ENCODE assay signal across 7 mouse cellular contexts in genomic region chr17:79356071-79356601, GRCm38 (mm10). TPM values are rescaled to one million over a fixed set of nuclear protein-coding genes. Genes with fewer than 3 reads are reported as not detected.
A peak's percentile ranks its signal among the peaks of the same experiment; 100 is the strongest.
DNase-seq lines count a peak whose midpoint lies in the region; ATAC-seq and TF ChIP-seq lines count a peak whose summit lies in the region.

No protein-coding gene starts in this region.

- peak overlapping the region; percentile 84 for H3K27ac ChIP-seq in embryonic facial prominence, embryonic 10.5 days (replicated peaks)
- peak overlapping the region; percentile 97 for H3K27ac ChIP-seq in hindbrain, embryonic 13.5 days
- peak overlapping the region; percentile 69 for H3K27ac ChIP-seq in liver, embryonic 14.5 days

- TF ChIP-seq CTCF in liver, embryonic 14.5 days (IDR thresholded peaks at IDR 0.05; ENCODE audit: low read depth) = no peak

- ATAC-seq in hindbrain, embryonic 13.5 days (ENCODE audit: low FRiP score) = peak; percentile 43
- no peak for ATAC-seq in liver, embryonic 14.5 days (ENCODE audit: insufficient read depth)

- DNase-seq in spleen, postnatal 4 days (ENCODE audit: low spot score in 2 of 2) = peak; percentile 38 to 57
- no peak for DNase-seq in spleen, adult 18-20 months
- DNase-seq in embryonic facial prominence, embryonic 10.5 days (ENCODE audit: low spot score) = peak; percentile 63
- no peak for DNase-seq in liver, embryonic 14.5 days (ENCODE audit: low read depth in 3 of 3, low spot score in 3 of 3)
- peak; percentile 59 for DNase-seq in retina, embryonic 14.5 days (ENCODE audit: low spot score)
- no peak for DNase-seq in right cerebral cortex, adult 18-20 months

- H3K4me3 ChIP-seq in embryonic facial prominence, embryonic 10.5 days = peak overlapping the region; percentile 77
- H3K4me3 ChIP-seq in hindbrain, embryonic 13.5 days = peak overlapping the region; percentile 75
- H3K4me3 ChIP-seq in liver, embryonic 14.5 days (ENCODE audit: insufficient read depth in 1 of 2, low read depth in 2 of 2, low read length in 2 of 2) = peak overlapping the region; percentile 69 to 86

- WGBS in embryonic facial prominence, embryonic 10.5 days = 5% methylated on average over 24 of the region's 24 CpGs
- WGBS in hindbrain, embryonic 13.5 days = 9% methylated on average over 24 of the region's 24 CpGs
- 2% methylated on average over 24 of the region's 24 CpGs for WGBS in liver, embryonic 14.5 days (ENCODE audit: insufficient replicate concordance)

- H3K9ac ChIP-seq in hindbrain, embryonic 13.5 days = peak overlapping the region; percentile 93
- peak overlapping the region; percentile 87 for H3K9ac ChIP-seq in liver, embryonic 14.5 days (replicated peaks)

- peaks cover 74% of the 10 kb centered on the region for H3K27me3 ChIP-seq in embryonic facial prominence, embryonic 10.5 days (replicated peaks; ENCODE audit: low read depth, poor library complexity, severe bottlenecking)
- peaks cover 10% of the 10 kb centered on the region for H3K27me3 ChIP-seq in hindbrain, embryonic 13.5 days
- no peaks in the 10 kb centered on the region; the same call in 1 of the 2 replicates for H3K27me3 ChIP-seq in liver, embryonic 14.5 days (ENCODE audit: control insufficient read depth, insufficient read depth, low read length)

- H3K36me3 ChIP-seq in embryonic facial prominence, embryonic 10.5 days (replicated peaks) = no peaks in the 10 kb centered on the region
- no peaks in the 10 kb centered on the region for H3K36me3 ChIP-seq in hindbrain, embryonic 13.5 days
- peaks cover 11% of the 10 kb centered on the region for H3K36me3 ChIP-seq in liver, embryonic 14.5 days (replicated peaks; ENCODE audit: control insufficient read depth, insufficient read depth, low read depth)

- H3K4me2 ChIP-seq in hindbrain, embryonic 13.5 days = peak overlapping the region; percentile 81
- peak overlapping the region; percentile 100 for H3K4me2 ChIP-seq in liver, embryonic 14.5 days (ENCODE audit: low read depth)

- H3K4me1 ChIP-seq in embryonic facial prominence, embryonic 10.5 days = peaks cover 38% of the 10 kb centered on the region
- H3K4me1 ChIP-seq in hindbrain, embryonic 13.5 days (replicated peaks) = peaks cover 19% of the 10 kb centered on the region
- peaks cover 23 to 31% of the 10 kb centered on the region in 2 experiments for H3K4me1 ChIP-seq in liver, embryonic 14.5 days (replicated peaks; ENCODE audit: control insufficient read depth in 2 of 2, insufficient read depth in 2 of 2, low read length in 1 of 2)

- no peaks in the 10 kb centered on the region for H3K9me3 ChIP-seq in embryonic facial prominence, embryonic 10.5 days
- H3K9me3 ChIP-seq in hindbrain, embryonic 13.5 days = no peaks in the 10 kb centered on the region
- H3K9me3 ChIP-seq in liver, embryonic 14.5 days (ENCODE audit: control insufficient read depth, low read length) = no peaks in the 10 kb centered on the region

- peak; percentile 34; the same call in 1 of the 2 replicates for TF ChIP-seq EP300 in liver, embryonic 14.5 days (IDR thresholded peaks at IDR 0.05; ENCODE audit: low read depth)

RNA-seq across cellular contexts. Expression of gene Cdc42ep3, which starts 1.2 kb away (rescaled TPM):
- 17.0 and 18.8 TPM in 2 replicates for polyA plus RNA-seq in embryonic facial prominence, embryonic 10.5 days (2016; fragmentation: Nextera tagmentation; extraction: Ambion mirVana)
- polyA plus RNA-seq in hindbrain, embryonic 13.5 days (2015; fragmentation: Nextera tagmentation; extraction: Ambion mirVana) = 42.7 and 44.3 TPM in 2 replicates
- polyA plus RNA-seq in liver, embryonic 14.5 days (2012; rRNA removed) = 12.5 and 17.2 TPM in 2 replicates
- 52.5 and 57.5 TPM in 2 replicates for polyA plus RNA-seq in liver, embryonic 14.5 days (2014; fragmentation: Nextera tagmentation; extraction: Ambion mirVana)

Comparison
In these comparisons a context has a peak if more than half of its experiments do, and no peak if none do; other contexts are left out.
1. DNase-seq: peak in spleen, postnatal 4 days (2 of 2), embryonic facial prominence, embryonic 10.5 days (single experiment) and retina, embryonic 14.5 days (single experiment); none in spleen, adult 18-20 months (0 of 2), liver, embryonic 14.5 days (0 of 3) and right cerebral cortex, adult 18-20 months (single experiment).
2. Peak in every context shown above with its lines, with median percentiles within 50 percentile points of each other: H3K27ac ChIP-seq and H3K4me3 ChIP-seq.